Mouse (Mus musculus): ENCODE measurements around the gene Fem1b. TPM values are rescaled to one million over a fixed set of nuclear protein-coding genes. Genes with fewer than 3 reads are reported as not detected.
"Not testable (repeated sequence)": the region's sequence is repeated elsewhere in the genome, so short reads cannot be mapped to it uniquely, and the experiment has no call there.

Fem1b gene
- polyA plus RNA-seq, 1 experiment from 2014 or later = 34.6 TPM

- in situ Hi-C loops (cut with MboI; ENCODE audit: low pct_unique_long_range_greater_than_20kb) = no loop called here
- DNase-seq (ENCODE audit: low read depth, low spot score) (no peak), ATAC-seq (no peak)
- CTCF ChIA-PET = no interaction called here
- no peak for TF ChIP-seq CTCF (IDR thresholded peaks at IDR 0.05)
- POLR2A ChIA-PET = no interaction called here
- H3K27me3 ChIP-seq = no peaks in the 10 kb centered on the region
Measured at GRCm38 (mm10) chr9:62814751-62815150, 3.0 kb upstream of the Fem1b start.

- POLR2A ChIA-PET = no interaction called here
- TF ChIP-seq CTCF (IDR thresholded peaks at IDR 0.05) = no peak
- in situ Hi-C loops (cut with MboI; ENCODE audit: low pct_unique_long_range_greater_than_20kb) = no loop called here
- DNase-seq (ENCODE audit: low read depth, low spot score) = no peak
- no peaks in the 10 kb centered on the region for H3K27me3 ChIP-seq
- no peak for ATAC-seq
- CTCF ChIA-PET = interaction anchor here (0.6 to 1.4 kb wide), 2 partner anchors 15 to 24 kb away, joined by 3 read pairs; no protein-coding TSS in a partner anchor
Measured at GRCm38 (mm10) chr9:62812216-62813049, 699 bp upstream of the Fem1b start.

GRCm38 (mm10) chr9:62810543-62811515, 905 bp downstream of the Fem1b start:
- POLR2A ChIA-PET = interaction anchor here (0.6 to 1.1 kb wide), 2 partner anchors 12 to 28 kb away, joined by 3 to 4 read pairs; no protein-coding TSS in a partner anchor
- no peaks in the 10 kb centered on the region for H3K27me3 ChIP-seq
- ATAC-seq (peak; percentile 31), DNase-seq (ENCODE audit: low read depth, low spot score) (no peak)
- peak; percentile 52 for TF ChIP-seq CTCF (IDR thresholded peaks at IDR 0.05)
- CTCF ChIA-PET = interaction anchor here (1.0 to 1.4 kb wide), 3 partner anchors 18 to 33 kb away, joined by 3 to 4 read pairs (median 3); no protein-coding TSS in a partner anchor
- in situ Hi-C loops (cut with MboI; ENCODE audit: low pct_unique_long_range_greater_than_20kb) = no loop called here

- ATAC-seq (no peak), DNase-seq (ENCODE audit: low read depth, low spot score) (no peak)
- POLR2A ChIA-PET = interaction anchor here (0.6 to 0.8 kb wide), 2 partner anchors 15 to 219 kb away, joined by 3 read pairs; no protein-coding TSS in a partner anchor
- H3K27me3 ChIP-seq = no peaks in the 10 kb centered on the region
- in situ Hi-C loops (cut with MboI; ENCODE audit: low pct_unique_long_range_greater_than_20kb) = no loop called here
- no peak for TF ChIP-seq CTCF (IDR thresholded peaks at IDR 0.05)
- CTCF ChIA-PET = interaction anchor here (1.0 to 1.4 kb wide), 3 partner anchors 15 to 32 kb away, joined by 3 to 4 read pairs (median 4); no protein-coding TSS in a partner anchor
Measured at GRCm38 (mm10) chr9:62810095-62810494, 1.6 kb downstream of the Fem1b start.

GRCm38 (mm10) chr9:62799218-62799617, 12.5 kb downstream of the Fem1b start:
- H3K27me3 ChIP-seq; DNase-seq (ENCODE audit: low read depth, low spot score); in situ Hi-C loops (cut with MboI; ENCODE audit: low pct_unique_long_range_greater_than_20kb); ATAC-seq: not testable (repeated sequence)
- CTCF ChIA-PET = interaction anchor here (1.1 kb wide), 1 partner anchor 103 kb away, joined by 4 read pairs; no protein-coding TSS in a partner anchor
- POLR2A ChIA-PET = interaction anchor here (0.8 kb wide), 1 partner anchor 12 kb away, joined by 4 read pairs; the partner anchor contains the start of gene Fem1b

GRCm38 (mm10) chr9:62789856-62790255, 21.9 kb downstream of the Fem1b start:
- H3K27me3 ChIP-seq = no peaks in the 10 kb centered on the region
- ATAC-seq (no peak), DNase-seq (ENCODE audit: low read depth, low spot score) (no peak)
- TF ChIP-seq CTCF (IDR thresholded peaks at IDR 0.05) = no peak
- CTCF ChIA-PET = interaction anchor here (1.7 kb wide), 1 partner anchor 13 kb away, joined by 3 read pairs; no protein-coding TSS in a partner anchor
- in situ Hi-C loops (cut with MboI; ENCODE audit: low pct_unique_long_range_greater_than_20kb) = no loop called here
- POLR2A ChIA-PET = interaction anchor here (0.6 kb wide), 1 partner anchor 43 kb away, joined by 3 read pairs; no protein-coding TSS in a partner anchor

DNA sequence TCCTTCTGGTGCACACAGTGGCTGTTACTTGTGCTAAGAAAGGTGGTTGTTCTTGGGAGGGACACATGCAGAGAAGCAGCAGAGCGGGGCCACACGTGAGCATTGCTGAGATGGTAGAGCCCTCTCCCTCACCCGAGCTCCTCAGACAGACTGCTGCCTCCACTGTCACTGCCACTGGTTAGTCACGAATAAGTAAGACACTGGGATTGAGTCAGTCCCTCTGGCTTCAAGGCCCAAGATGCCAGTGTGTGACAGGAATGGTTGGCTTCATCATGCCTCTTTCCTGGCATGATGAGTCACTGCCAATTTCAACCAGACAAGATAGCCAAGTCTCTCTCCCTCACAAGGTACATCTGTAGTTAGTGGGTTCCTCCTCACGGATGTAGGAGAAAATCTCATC, 25.0 kb downstream of the Fem1b start:
- no peak for TF ChIP-seq CTCF (IDR thresholded peaks at IDR 0.05)
- H3K27me3 ChIP-seq = no peaks in the 10 kb centered on the region
- DNase-seq (ENCODE audit: low read depth, low spot score) = no peak
- ChIA-PET CTCF (no interaction called here), POLR2A (interaction anchor here (0.7 kb wide), 1 partner anchor 21 kb away, joined by 4 read pairs; no protein-coding TSS in a partner anchor)
- no peak for ATAC-seq
- in situ Hi-C loops (cut with MboI; ENCODE audit: low pct_unique_long_range_greater_than_20kb) = no loop called here

GRCm38 (mm10) chr9:62784233-62784632, 27.5 kb downstream of the Fem1b start:
- in situ Hi-C loops (cut with MboI; ENCODE audit: low pct_unique_long_range_greater_than_20kb) = no loop called here
- ChIA-PET CTCF (interaction anchor here (1.2 kb wide), 1 partner anchor 10 kb away, joined by 3 read pairs; no protein-coding TSS in a partner anchor), POLR2A (interaction anchor here (1.0 kb wide), 1 partner anchor 44 kb away, joined by 3 read pairs; no protein-coding TSS in a partner anchor)
- TF ChIP-seq CTCF (IDR thresholded peaks at IDR 0.05) = no peak
- DNase-seq (ENCODE audit: low read depth, low spot score) = no peak
- no peak for ATAC-seq
- no peaks in the 10 kb centered on the region for H3K27me3 ChIP-seq

GRCm38 (mm10) chr9:62782976-62783781, 28.6 kb downstream of the Fem1b start:
- H3K27me3 ChIP-seq = no peaks in the 10 kb centered on the region
- TF ChIP-seq CTCF (IDR thresholded peaks at IDR 0.05) = no peak
- ChIA-PET CTCF (interaction anchor here (1.2 kb wide), 1 partner anchor 55 kb away, joined by 3 read pairs; the partner anchor contains the start of gene Cln6), POLR2A (interaction anchor here (0.6 to 1.0 kb wide), 2 partner anchors 28 to 841 kb away, joined by 3 read pairs; no protein-coding TSS in a partner anchor)
- no peak for ATAC-seq
- DNase-seq (ENCODE audit: low read depth, low spot score) = no peak
- in situ Hi-C loops (cut with MboI; ENCODE audit: low pct_unique_long_range_greater_than_20kb) = no loop called here

All from Patski (cell line).